Mouse (Mus musculus) bone marrow, adult 2 months (tissue): ENCODE measurements around the gene Grk1.

ENCODE experiments used
- CTCF ChIP-seq: fragments of 200-500 bp; IDR thresholded peaks from 2 replicates; pipeline ENCODE4 v1.5.1; 2011; ENCODE audit warnings: low read length, control low read depth; ENCODE audit not compliant: control insufficient read depth, insufficient read depth
- POLR2A ChIP-seq: fragments of 200-500 bp; IDR thresholded peaks from 2 replicates; pipeline ENCODE4 v1.6.1; 2011; ENCODE audit warnings: low read depth, mild to moderate bottlenecking, control low read depth, low read length, borderline replicate concordance; ENCODE audit not compliant: control insufficient read depth

- TF ChIP-seq CTCF (no peak), POLR2A (no peak)
These were observed 23.3 kb upstream of the Grk1 start for GRCm38 (mm10) chr8:13381630-13382029.
